Mouse (Mus musculus) liver, postnatal 0 days (tissue): ENCODE measurements around the gene Meis2.

Experiments used
- CTCF ChIP-seq: sonication (generic); IDR thresholded peaks from 2 replicates; pipeline ENCODE4 v1.5.1; 2016; ENCODE audit warnings: antibody characterized with exemption, low read depth
- EP300 ChIP-seq: IDR thresholded peaks from 2 replicates; pipeline ENCODE4 v1.6.1; 2016; ENCODE audit warnings: antibody characterized with exemption, low read depth, mild to moderate bottlenecking

DNA sequence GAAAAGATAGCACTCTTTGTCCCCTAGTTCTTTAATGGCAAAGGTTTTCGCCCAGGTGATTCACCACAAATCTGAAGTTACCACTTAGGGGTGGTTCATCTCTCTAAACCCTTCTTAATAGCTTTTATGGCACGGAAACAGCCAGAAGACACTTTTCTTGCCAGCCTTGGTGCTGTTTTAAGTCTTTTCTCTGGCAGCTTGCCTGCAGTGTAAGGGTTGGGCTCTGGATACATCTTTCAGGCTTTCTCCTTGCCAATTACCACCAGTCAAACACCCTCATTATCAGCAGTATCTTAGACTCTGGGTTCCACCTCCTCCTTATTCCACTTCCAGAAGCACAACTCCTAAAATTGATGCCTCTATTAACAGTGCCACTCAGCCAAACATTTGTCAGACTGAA, 229.6 kb downstream of the Meis2 start:
- TF ChIP-seq CTCF (no peak), EP300 (no peak)
